Mouse (Mus musculus) heart, embryonic 10.5 days (tissue): Measurements from ENCODE around the gene Csnk1e. TPM values are rescaled to one million over a fixed set of nuclear protein-coding genes. Genes with fewer than 3 reads are reported as not detected.
A peak's percentile ranks its signal among the peaks of the same experiment; 100 is the strongest.
"Not testable (repeated sequence)": the region's sequence is repeated elsewhere in the genome, so short reads cannot be mapped to it uniquely, and the experiment has no call there.

ENCODE experiments used
- DNase-seq: peaks from one replicate; pipeline ENCODE4 v3.0.0-alpha.2; 2017; ENCODE audit warnings: low spot score
- H3K27ac ChIP-seq: fragments of 300-500 bp; sonication (generic); 2 replicates; pipeline ENCODE4 v1.5.1; 2016; ENCODE audit warnings: mild to moderate bottlenecking
- H3K27me3 ChIP-seq: fragments of 300-500 bp; sonication (generic); 2 replicates; pipeline ENCODE4 v1.6.1; 2016; ENCODE audit warnings: mild to moderate bottlenecking; ENCODE audit not compliant: poor library complexity, insufficient read depth, severe bottlenecking
- H3K36me3 ChIP-seq: fragments of 300-500 bp; sonication (generic); 2 replicates; pipeline ENCODE4 v1.6.1; 2016; ENCODE audit warnings: mild to moderate bottlenecking, moderate library complexity
- H3K4me1 ChIP-seq: fragments of 300-500 bp; sonication (generic); 2 replicates; pipeline ENCODE4 v1.6.1; 2016; ENCODE audit warnings: mild to moderate bottlenecking
- H3K4me3 ChIP-seq: fragments of 300-500 bp; sonication (generic); 2 replicates; pipeline ENCODE4 v1.5.1; 2016; ENCODE audit warnings: mild to moderate bottlenecking, moderate library complexity
- H3K9me3 ChIP-seq: fragments of 300-500 bp; sonication (generic); 2 replicates; pipeline ENCODE4 v1.6.1; 2016; ENCODE audit warnings: mild to moderate bottlenecking, moderate library complexity
- WGBS: fragments of 180-500 bp; shearing (Covaris S2); methylation state at CpG from one replicate; pipeline ENCODE4 v1.1.7; 2016; 5-methylcytosine and 5-hydroxymethylcytosine counted together
- polyA plus RNA-seq: library from polyadenylated mRNA; unstranded; fragments of >200 nt; fragmentation: Nextera tagmentation; extraction: Ambion mirVana; gene quantifications from 2 replicates; pipeline ENCODE4 v1.2.1, GENCODE M21; 2016

Gene Csnk1e
- polyA plus RNA-seq, 1 experiment from 2014 or later = 102 TPM

DNA sequence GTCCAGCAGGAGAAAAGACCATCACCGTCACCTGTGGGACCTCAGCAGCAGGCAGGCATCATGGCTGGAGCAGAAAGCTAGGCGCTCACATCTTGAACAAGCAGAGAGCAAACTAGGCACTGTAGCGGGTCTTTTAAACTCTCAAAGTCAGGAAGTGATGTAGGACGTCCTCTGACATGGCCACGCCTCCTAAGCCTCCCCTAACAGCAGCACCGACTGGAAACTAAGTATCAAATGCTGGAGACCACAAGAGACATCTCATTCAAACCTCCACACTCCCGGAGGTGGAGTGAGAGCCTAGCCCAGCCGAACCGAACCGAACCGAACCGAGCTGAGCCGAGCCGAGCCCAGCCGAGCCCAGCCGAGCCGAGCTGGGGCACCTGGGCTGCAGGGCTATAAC, 15.2 kb upstream of the Csnk1e start:
- WGBS = 27% methylated on average over 17 of the region's 17 CpGs
- Histone ChIP-seq H3K27ac (peak overlapping the region; percentile 29; the same call in 1 of the 2 replicates), H3K4me1 (peaks cover 16% of the 10 kb centered on the region), H3K4me3 (peak overlapping the region; percentile 46), H3K36me3 (no peaks in the 10 kb centered on the region), H3K9me3 (no peaks in the 10 kb centered on the region), H3K27me3 (peaks cover 12% of the 10 kb centered on the region)
- DNase-seq = no peak

DNA sequence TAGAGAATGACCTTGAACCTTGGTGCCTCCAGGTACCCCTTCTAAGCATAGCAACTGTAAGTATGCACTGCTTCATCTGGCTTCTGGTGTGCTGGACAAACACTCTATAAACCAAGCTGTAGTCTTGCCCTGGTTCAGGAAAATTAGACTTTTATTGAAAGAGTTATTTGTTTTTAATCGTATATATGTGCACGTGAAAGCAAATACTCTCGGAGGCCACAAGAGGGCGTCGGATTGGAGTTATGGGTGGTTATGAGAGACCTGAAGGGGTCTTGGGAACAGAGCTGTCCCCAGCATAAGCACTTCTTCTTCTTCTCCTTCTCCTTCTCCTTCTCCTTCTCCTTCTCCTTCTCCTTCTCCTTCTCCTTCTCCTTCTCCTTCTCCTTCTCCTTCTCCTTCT, 14.2 kb upstream of the Csnk1e start:
- Histone ChIP-seq H3K9me3 (no peaks in the 10 kb centered on the region), H3K36me3 (no peaks in the 10 kb centered on the region), H3K4me1 (peaks cover 17% of the 10 kb centered on the region), H3K27me3 (peaks cover 15% of the 10 kb centered on the region), H3K4me3 (no peak overlapping the region), H3K27ac (no peak overlapping the region)
- 69% methylated on average over 5 of the region's 5 CpGs for WGBS
- no peak for DNase-seq

DNA sequence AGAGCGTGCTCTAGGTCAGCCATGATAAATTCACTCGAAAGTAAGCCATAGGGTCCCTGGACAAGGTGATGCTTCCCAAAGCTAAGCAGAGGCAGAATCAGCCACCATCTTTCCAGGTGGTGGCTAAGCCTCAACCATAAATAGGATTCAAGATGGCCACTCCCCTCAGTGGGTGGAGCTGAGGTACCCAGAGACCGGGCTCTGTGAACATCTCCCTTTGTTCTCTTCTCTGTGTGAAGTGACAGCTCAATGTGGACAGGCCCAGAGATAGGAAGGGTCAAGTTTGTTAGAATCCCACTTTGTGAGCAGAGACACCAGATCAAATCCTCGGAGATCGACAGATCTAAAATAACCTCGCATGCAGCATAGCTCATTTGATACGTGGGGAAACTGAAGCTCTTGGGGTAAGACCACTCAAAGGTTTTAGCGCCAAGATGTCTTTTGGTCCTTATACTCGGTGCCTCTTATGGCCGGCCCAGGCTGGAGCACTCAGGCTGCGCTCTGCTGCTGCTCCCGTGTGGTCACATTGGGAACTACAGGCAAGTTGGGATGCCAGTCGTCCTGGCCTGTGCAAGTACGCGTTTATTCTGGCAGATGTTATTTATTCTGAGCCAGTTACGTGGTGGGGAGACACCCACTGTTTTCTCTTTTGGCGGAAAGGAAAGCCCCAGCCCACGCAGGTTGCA, 11.4 kb upstream of the Csnk1e start:
- Histone ChIP-seq H3K4me3 (peak overlapping the region; percentile 28; the same call in 1 of the 2 replicates), H3K4me1 (peaks cover 27% of the 10 kb centered on the region)
- 7% methylated on average over 18 of the region's 18 CpGs for WGBS

DNA sequence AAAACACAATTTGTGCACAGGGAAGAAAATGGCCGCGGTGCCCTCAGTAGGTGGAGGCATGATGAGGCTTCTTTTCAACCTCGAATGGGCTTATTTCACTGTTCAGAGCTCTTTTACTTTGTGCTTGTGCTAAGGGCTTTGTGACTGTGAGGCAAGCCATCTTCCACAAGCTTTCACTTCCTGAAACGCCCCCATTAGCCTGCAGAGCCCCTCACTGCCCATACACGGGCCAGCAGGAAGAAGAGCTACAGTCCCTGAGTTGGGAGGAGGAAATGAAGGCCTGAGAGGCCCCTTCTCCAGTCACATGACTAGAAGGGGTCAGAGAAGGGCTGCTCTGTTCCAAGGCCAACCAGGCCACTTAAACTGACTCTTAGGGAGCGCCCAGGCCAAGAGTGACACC, 1.2 kb upstream of the Csnk1e start:
- Histone ChIP-seq H3K9me3 (no peaks in the 10 kb centered on the region), H3K27ac (peak overlapping the region; percentile 70), H3K4me3 (0 out of 2 replicates have a peak overlapping the region, but pooled peaks have one; percentile 8), H3K36me3 (no peaks in the 10 kb centered on the region), H3K27me3 (peaks cover 34% of the 10 kb centered on the region), H3K4me1 (peaks cover 29% of the 10 kb centered on the region)
- 63% methylated on average over 6 of the region's 6 CpGs for WGBS
- no peak for DNase-seq

More for the DNA sequence above, 11.4 kb upstream of the Csnk1e start:
- Histone ChIP-seq H3K27ac (0 out of 2 replicates have a peak overlapping the region, but pooled peaks have one; percentile 32), H3K27me3 (peaks cover 42% of the 10 kb centered on the region), H3K36me3 (peaks cover 4% of the 10 kb centered on the region; the same call in 1 of the 2 replicates), H3K9me3 (peaks cover 13% of the 10 kb centered on the region)
- peak; percentile 83 for DNase-seq

DNA sequence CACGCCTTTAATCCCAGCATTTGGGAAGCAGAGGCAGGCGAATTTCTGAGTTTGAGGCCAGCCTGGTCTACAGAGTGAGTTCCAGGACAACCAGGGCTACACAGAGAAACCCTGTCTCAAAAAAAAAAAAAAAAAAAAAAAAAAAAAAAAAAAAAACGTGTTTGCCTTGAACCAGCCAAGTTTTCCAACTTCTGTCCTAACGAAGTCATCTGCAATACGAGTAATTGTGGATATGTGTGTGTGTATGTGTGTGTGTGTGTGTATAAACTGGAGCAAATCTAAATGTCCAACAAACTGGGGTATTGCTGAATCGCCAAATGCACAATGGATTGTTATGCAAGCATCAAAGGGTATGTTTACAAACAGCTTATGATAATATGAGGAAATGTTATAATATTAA, 738 bp upstream of the Csnk1e start:
- DNase-seq, H3K36me3 ChIP-seq, H3K9me3 ChIP-seq, H3K4me3 ChIP-seq: not testable (repeated sequence)
- Histone ChIP-seq H3K27ac (peak overlapping the region; percentile 70; the same call in 1 of the 2 replicates), H3K4me1 (peaks cover 29% of the 10 kb centered on the region), H3K27me3 (peaks cover 30% of the 10 kb centered on the region)
- 48% methylated on average over 6 of the region's 6 CpGs for WGBS

- 80% methylated on average over 4 of the region's 4 CpGs for WGBS
- no peaks in the 10 kb centered on the region for H3K36me3 ChIP-seq
- H3K4me1 ChIP-seq = peaks cover 29% of the 10 kb centered on the region
- H3K4me3 ChIP-seq = no peak overlapping the region
- H3K27ac ChIP-seq = no peak overlapping the region
- DNase-seq = no peak
- peaks cover 24% of the 10 kb centered on the region for H3K27me3 ChIP-seq
- no peaks in the 10 kb centered on the region for H3K9me3 ChIP-seq
These were observed 1.5 kb downstream of the Csnk1e start for GRCm38 (mm10) chr15:79453831-79454230.

DNA sequence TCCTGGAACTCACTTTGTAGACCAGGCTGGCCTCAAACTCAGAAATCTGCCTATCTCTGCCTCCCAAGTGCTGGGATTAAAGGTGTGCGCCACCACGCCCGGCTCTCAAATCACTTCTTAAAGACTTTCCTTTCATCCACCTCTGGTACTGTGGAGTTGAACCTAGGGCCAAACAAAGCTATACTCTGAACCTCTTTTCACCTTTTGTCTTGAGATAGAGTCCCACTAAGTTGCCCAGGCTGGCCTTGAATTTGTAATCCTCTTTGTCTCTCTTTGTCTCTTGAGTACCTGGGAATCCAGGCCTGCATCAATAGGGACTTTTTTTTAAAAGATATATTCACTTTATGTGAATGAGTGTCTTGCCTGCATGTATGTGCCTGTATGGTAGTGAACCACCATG, 7.3 kb downstream of the Csnk1e start:
- no peak for DNase-seq
- no peak overlapping the region for H3K4me3 ChIP-seq
- H3K4me1 ChIP-seq = peaks cover 18% of the 10 kb centered on the region
- 84% methylated on average over 3 of the region's 3 CpGs for WGBS
- H3K36me3 ChIP-seq = no peaks in the 10 kb centered on the region
- peaks cover 12% of the 10 kb centered on the region for H3K27me3 ChIP-seq
- no peaks in the 10 kb centered on the region for H3K9me3 ChIP-seq
- H3K27ac ChIP-seq = no peak overlapping the region

- WGBS = 73% methylated on average over 8 of the region's 8 CpGs
- H3K27me3 ChIP-seq = peaks cover 13% of the 10 kb centered on the region
- H3K27ac ChIP-seq = no peak overlapping the region
- peaks cover 29% of the 10 kb centered on the region for H3K4me1 ChIP-seq
- no peaks in the 10 kb centered on the region for H3K36me3 ChIP-seq
- no peaks in the 10 kb centered on the region for H3K9me3 ChIP-seq
- no peak overlapping the region for H3K4me3 ChIP-seq
- no peak for DNase-seq
These were observed 9.3 kb downstream of the Csnk1e start for GRCm38 (mm10) chr15:79445786-79446654.

DNA sequence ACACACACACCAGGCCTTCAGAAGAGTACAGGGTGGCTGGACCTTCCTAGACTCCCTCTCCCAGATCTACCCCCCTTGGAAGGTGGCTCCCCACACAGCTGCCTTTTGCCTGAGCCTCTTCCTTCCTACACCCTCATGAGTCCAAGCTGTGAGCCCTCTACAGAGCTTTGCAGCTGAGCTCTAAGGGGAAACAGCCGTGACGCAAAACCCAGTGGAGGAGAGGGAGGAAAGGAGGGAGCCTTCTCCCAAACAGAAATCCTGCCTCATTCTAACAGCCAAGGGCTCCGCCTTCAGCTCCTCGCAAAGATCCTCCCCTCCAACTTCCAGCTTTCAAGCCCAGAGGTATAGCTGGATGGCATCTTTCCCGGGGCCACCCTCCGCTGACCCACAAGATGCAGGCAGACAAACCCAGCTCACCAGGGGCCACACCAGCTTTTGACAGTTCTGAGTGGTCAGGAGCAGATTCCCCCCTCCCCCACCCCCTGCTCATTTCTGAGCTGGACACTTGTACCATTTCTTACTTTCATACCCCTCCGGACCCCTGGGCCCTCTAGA, 11.4 kb downstream of the Csnk1e start:
- Histone ChIP-seq H3K27ac (0 out of 2 replicates have a peak overlapping the region, but pooled peaks have one; percentile 49), H3K27me3 (peaks cover 6% of the 10 kb centered on the region; the same call in 1 of the 2 replicates), H3K36me3 (no peaks in the 10 kb centered on the region), H3K9me3 (no peaks in the 10 kb centered on the region), H3K4me1 (peaks cover 50% of the 10 kb centered on the region), H3K4me3 (no peak overlapping the region)
- 57% methylated on average over 7 of the region's 7 CpGs for WGBS
- DNase-seq = no peak

DNA sequence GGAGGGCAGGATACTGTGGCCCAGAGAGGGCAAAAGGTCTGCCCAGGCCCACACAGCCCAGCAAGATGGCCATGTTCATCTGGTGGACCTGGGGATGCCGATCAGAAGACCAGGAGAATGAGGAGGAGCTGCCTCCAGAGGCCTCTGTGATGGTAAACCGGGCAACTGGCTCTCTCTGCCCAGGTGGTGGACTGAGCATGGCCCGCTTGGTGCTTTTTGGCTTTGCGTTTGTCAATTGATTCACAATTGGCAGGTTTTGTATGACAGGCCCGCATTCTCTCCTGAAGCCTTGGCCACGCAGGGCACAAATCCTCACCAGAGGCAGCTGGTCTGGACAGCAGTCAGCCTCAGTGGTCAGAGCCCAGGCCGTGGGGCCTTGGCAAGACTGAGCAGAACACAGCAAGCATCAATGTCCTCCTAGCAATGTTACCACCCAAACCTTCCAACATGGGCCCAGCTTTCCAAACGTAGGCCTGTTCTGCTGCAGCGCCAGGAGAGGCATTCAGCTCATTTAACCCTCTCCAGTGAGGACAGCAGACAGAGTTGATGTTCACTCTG, 12.3 kb downstream of the Csnk1e start:
- Histone ChIP-seq H3K4me1 (peaks cover 58% of the 10 kb centered on the region), H3K9me3 (no peaks in the 10 kb centered on the region), H3K4me3 (no peak overlapping the region; the same call in 1 of the 2 replicates), H3K27ac (0 out of 2 replicates have a peak overlapping the region, but pooled peaks have one; percentile 5), H3K27me3 (peaks cover 6% of the 10 kb centered on the region; the same call in 1 of the 2 replicates), H3K36me3 (peaks cover 4% of the 10 kb centered on the region)
- no peak for DNase-seq
- 78% methylated on average over 9 of the region's 9 CpGs for WGBS

DNA sequence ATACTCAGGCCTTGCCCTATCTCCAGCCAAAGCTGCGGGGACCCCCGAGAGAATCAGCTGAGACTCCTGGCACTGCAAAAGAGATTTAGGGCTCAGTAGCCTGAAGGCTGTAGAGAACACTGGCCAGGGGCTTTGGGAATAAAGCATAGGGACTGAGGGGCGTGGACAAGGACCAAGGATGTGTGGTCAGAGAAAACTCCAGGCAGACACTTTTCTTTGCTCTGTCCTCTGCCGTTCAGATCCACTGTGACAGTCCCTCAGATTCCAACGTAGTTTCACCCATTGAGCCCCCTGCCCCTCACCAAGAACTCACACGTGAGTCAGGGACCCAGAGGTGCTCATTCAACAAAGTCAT, 13.1 kb downstream of the Csnk1e start:
- no peak for DNase-seq
- 5% methylated on average over 6 of the region's 6 CpGs for WGBS
- H3K4me3 ChIP-seq = peak overlapping the region; percentile 90
- H3K36me3 ChIP-seq = peaks cover 12% of the 10 kb centered on the region
- peaks cover 6% of the 10 kb centered on the region; the same call in 1 of the 2 replicates for H3K27me3 ChIP-seq
- H3K9me3 ChIP-seq = no peaks in the 10 kb centered on the region
- H3K4me1 ChIP-seq = peaks cover 66% of the 10 kb centered on the region
- H3K27ac ChIP-seq = peak overlapping the region; percentile 99

- peak; percentile 84 for DNase-seq
- H3K9me3 ChIP-seq = no peaks in the 10 kb centered on the region
- peaks cover 6% of the 10 kb centered on the region; the same call in 1 of the 2 replicates for H3K27me3 ChIP-seq
- peak overlapping the region; percentile 99 for H3K27ac ChIP-seq
- peaks cover 73% of the 10 kb centered on the region for H3K4me1 ChIP-seq
- under 1% methylated on average over 91 of the region's 107 CpGs for WGBS
- H3K4me3 ChIP-seq = peak overlapping the region; percentile 90
- peaks cover 18% of the 10 kb centered on the region for H3K36me3 ChIP-seq
These were observed 13.8 kb downstream of the Csnk1e start for GRCm38 (mm10) chr15:79441331-79442256.
